Mouse (Mus musculus) hindbrain, embryonic 16.5 days (tissue): ENCODE measurements around the gene Uso1. TPM values are rescaled to one million over a fixed set of nuclear protein-coding genes. Genes with fewer than 3 reads are reported as not detected.

Experiments
- ATAC-seq: fragments of 200-750 bp; cut with Nextera tagmentation; 2 replicates; pipeline ENCODE4 v1.8.0; 2017; ENCODE audit warnings: moderate TSS enrichment, moderate library complexity
- H3K27ac ChIP-seq: fragments of 300-500 bp; sonication (generic); 2 replicates; pipeline ENCODE4 v1.5.1; 2014; ENCODE audit warnings: low read depth, mild to moderate bottlenecking, control low read depth, low read length, moderate library complexity
- H3K27me3 ChIP-seq: fragments of 300-500 bp; sonication (generic); replicated peaks from 2 replicates; pipeline ENCODE4 v1.6.1; 2014; ENCODE audit warnings: low read length; ENCODE audit not compliant: control insufficient read depth, insufficient read depth
- H3K36me3 ChIP-seq: fragments of 300-500 bp; sonication (generic); 2 replicates; pipeline ENCODE4 v1.6.1; 2014; ENCODE audit warnings: mild to moderate bottlenecking, low read length, moderate library complexity, mixed read lengths; ENCODE audit not compliant: control insufficient read depth, insufficient read depth
- H3K4me1 ChIP-seq: fragments of 300-500 bp; sonication (generic); 2 replicates; pipeline ENCODE4 v1.6.1; 2014; ENCODE audit warnings: low read depth, low read length; ENCODE audit not compliant: control insufficient read depth, insufficient read depth
- H3K4me2 ChIP-seq: fragments of 300-500 bp; sonication (generic); 2 replicates; pipeline ENCODE4 v1.6.1; 2014; ENCODE audit warnings: mild to moderate bottlenecking, low read length, control low read depth, moderate library complexity
- H3K4me3 ChIP-seq: fragments of 300-500 bp; sonication (generic); 2 replicates; pipeline ENCODE4 v1.5.1; 2014; ENCODE audit warnings: mild to moderate bottlenecking, low read length, control low read depth, moderate library complexity
- H3K9ac ChIP-seq: fragments of 300-500 bp; sonication (generic); 2 replicates; pipeline ENCODE4 v1.6.1; 2014; ENCODE audit warnings: low read depth, mild to moderate bottlenecking, control low read depth, low read length, moderate library complexity
- H3K9me3 ChIP-seq: fragments of 300-500 bp; sonication (generic); 2 replicates; pipeline ENCODE4 v1.6.1; 2014; ENCODE audit warnings: mild to moderate bottlenecking, low read length, moderate library complexity; ENCODE audit not compliant: control insufficient read depth
- WGBS: fragments of 180-500 bp; shearing (Covaris S2); extraction: QIAGEN DNeasy Blood & Tissue Kit; methylation state at CpG from one replicate; pipeline ENCODE4 v1.1.7; 2014; 5-methylcytosine and 5-hydroxymethylcytosine counted together
- polyA plus RNA-seq: library from polyadenylated mRNA; unstranded; fragments of >200 nt; fragmentation: Nextera tagmentation; extraction: Ambion mirVana; gene quantifications from 2 replicates; pipeline ENCODE4 v1.2.1, GENCODE M21; 2015

Gene Uso1
- polyA plus RNA-seq, 1 experiment from 2014 or later, result 35.7 TPM

GRCm38 (mm10) chr5:92219826-92220225, 82.1 kb downstream of the Uso1 start:
- no peaks in the 10 kb centered on the region for H3K9me3 ChIP-seq
- no peak overlapping the region for H3K4me3 ChIP-seq
- H3K27me3 ChIP-seq, result no peaks in the 10 kb centered on the region
- H3K4me2 ChIP-seq, result no peak overlapping the region
- H3K9ac ChIP-seq, result no peak overlapping the region
- peaks cover 4% of the 10 kb centered on the region for H3K4me1 ChIP-seq
- H3K36me3 ChIP-seq, result no peaks in the 10 kb centered on the region
- WGBS, result 68% methylated on average over 6 of the region's 6 CpGs
- no peak; the same call in 1 of the 2 replicates for ATAC-seq
- no peak overlapping the region for H3K27ac ChIP-seq

- WGBS, result 92% methylated on average over 8 of the region's 8 CpGs
- Histone ChIP-seq H3K27me3 (no peaks in the 10 kb centered on the region), H3K4me2 (no peak overlapping the region), H3K9ac (no peak overlapping the region), H3K4me1 (peaks cover 4% of the 10 kb centered on the region), H3K27ac (no peak overlapping the region), H3K36me3 (no peaks in the 10 kb centered on the region), H3K9me3 (no peaks in the 10 kb centered on the region), H3K4me3 (no peak overlapping the region)
- no peak for ATAC-seq
Observed at GRCm38 (mm10) chr5:92220287-92220902, 82.7 kb downstream of the Uso1 start.

- Histone ChIP-seq H3K4me1 (no peaks in the 10 kb centered on the region), H3K27me3 (no peaks in the 10 kb centered on the region), H3K36me3 (no peaks in the 10 kb centered on the region), H3K4me3 (no peak overlapping the region), H3K9me3 (no peaks in the 10 kb centered on the region), H3K9ac (no peak overlapping the region), H3K27ac (no peak overlapping the region), H3K4me2 (no peak overlapping the region)
- 83% methylated on average over 7 of the region's 7 CpGs for WGBS
- no peak for ATAC-seq
Observed at GRCm38 (mm10) chr5:92227782-92228181, 90.0 kb downstream of the Uso1 start.

DNA sequence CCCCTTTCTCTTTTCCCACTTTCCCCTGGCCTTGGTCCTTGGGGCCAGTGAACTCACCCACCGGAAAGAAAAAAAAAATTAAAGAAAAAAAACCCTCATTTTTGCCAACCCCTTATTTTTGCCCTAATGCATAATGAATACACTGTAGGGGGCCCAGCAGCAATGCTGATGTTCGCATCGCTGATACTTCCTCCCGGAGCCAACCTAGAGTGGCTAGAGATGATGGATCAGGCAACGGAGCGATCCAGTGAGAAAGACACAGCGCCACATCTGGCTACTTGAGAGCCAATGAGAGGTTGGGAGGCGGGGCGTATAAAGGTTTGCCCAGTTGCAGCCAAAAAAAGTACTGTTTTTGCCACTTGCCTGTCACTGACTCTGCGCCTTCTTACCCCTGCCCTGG, 91.0 kb downstream of the Uso1 start:
- WGBS, result 28% methylated on average over 10 of the region's 10 CpGs
- Histone ChIP-seq H3K27me3 (no peaks in the 10 kb centered on the region), H3K36me3 (no peaks in the 10 kb centered on the region), H3K4me3 (no peak overlapping the region), H3K27ac (no peak overlapping the region), H3K4me2 (peak overlapping the region; percentile 4; the same call in 1 of the 2 replicates), H3K9me3 (no peaks in the 10 kb centered on the region), H3K9ac (no peak overlapping the region), H3K4me1 (no peaks in the 10 kb centered on the region)
- ATAC-seq, result no peak

DNA sequence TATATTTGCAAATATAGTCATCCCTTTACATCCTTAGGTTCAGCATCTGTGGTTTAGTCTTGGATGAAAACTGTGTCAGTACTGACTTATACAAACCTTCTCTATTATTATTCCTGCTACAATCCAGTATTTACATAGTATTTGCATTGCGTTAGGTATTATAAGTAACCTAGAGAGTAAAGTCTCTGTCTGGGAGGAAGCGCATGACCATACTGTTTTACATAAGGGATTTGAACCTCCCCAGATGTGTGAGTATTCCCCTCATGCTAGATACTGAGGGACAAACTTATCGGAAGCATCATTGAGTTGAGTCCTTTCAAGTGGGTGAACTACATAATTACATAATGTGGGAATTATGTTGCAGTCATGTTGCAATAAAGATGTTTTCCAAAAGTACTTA, 91.8 kb downstream of the Uso1 start:
- H3K27me3 ChIP-seq, result no peaks in the 10 kb centered on the region
- H3K36me3 ChIP-seq, result no peaks in the 10 kb centered on the region
- H3K27ac ChIP-seq, result no peak overlapping the region
- no peak overlapping the region for H3K9ac ChIP-seq
- H3K4me3 ChIP-seq, result no peak overlapping the region
- no peaks in the 10 kb centered on the region for H3K9me3 ChIP-seq
- no peak overlapping the region for H3K4me2 ChIP-seq
- no peaks in the 10 kb centered on the region for H3K4me1 ChIP-seq
- ATAC-seq, result no peak
- 89% methylated on average over 3 of the region's 3 CpGs for WGBS

- Histone ChIP-seq H3K4me3 (no peak overlapping the region), H3K27me3 (no peaks in the 10 kb centered on the region), H3K4me1 (no peaks in the 10 kb centered on the region), H3K27ac (no peak overlapping the region), H3K4me2 (no peak overlapping the region), H3K9ac (no peak overlapping the region), H3K36me3 (no peaks in the 10 kb centered on the region), H3K9me3 (no peaks in the 10 kb centered on the region)
- 87% methylated on average over 11 of the region's 11 CpGs for WGBS
- ATAC-seq, result no peak
Observed at GRCm38 (mm10) chr5:92230306-92230705, 92.6 kb downstream of the Uso1 start.

- WGBS, result 80% methylated on average over 10 of the region's 10 CpGs
- ATAC-seq, result no peak
- H3K27ac ChIP-seq, result no peak overlapping the region
- no peak overlapping the region for H3K4me3 ChIP-seq
- H3K4me1 ChIP-seq, result no peaks in the 10 kb centered on the region
- no peak overlapping the region for H3K4me2 ChIP-seq
- H3K9ac ChIP-seq, result no peak overlapping the region
- H3K9me3 ChIP-seq, result no peaks in the 10 kb centered on the region
- H3K27me3 ChIP-seq, result no peaks in the 10 kb centered on the region
- H3K36me3 ChIP-seq, result no peaks in the 10 kb centered on the region
Observed at GRCm38 (mm10) chr5:92231836-92232235, 94.1 kb downstream of the Uso1 start.

GRCm38 (mm10) chr5:92233366-92233765, 95.6 kb downstream of the Uso1 start:
- no peaks in the 10 kb centered on the region for H3K36me3 ChIP-seq
- WGBS, result 89% methylated on average over 4 of the region's 4 CpGs
- H3K9ac ChIP-seq, result no peak overlapping the region
- H3K4me2 ChIP-seq, result no peak overlapping the region
- H3K4me3 ChIP-seq, result no peak overlapping the region
- H3K27me3 ChIP-seq, result no peaks in the 10 kb centered on the region
- no peaks in the 10 kb centered on the region for H3K9me3 ChIP-seq
- no peak overlapping the region for H3K27ac ChIP-seq
- no peak for ATAC-seq
- no peaks in the 10 kb centered on the region for H3K4me1 ChIP-seq

- Histone ChIP-seq H3K4me2 (no peak overlapping the region), H3K4me1 (no peaks in the 10 kb centered on the region)
- ATAC-seq, result no peak
Observed at GRCm38 (mm10) chr5:92234939-92235557, 97.3 kb downstream of the Uso1 start.

More at GRCm38 (mm10) chr5:92234939-92235557, 97.3 kb downstream of the Uso1 start:
- no peak overlapping the region for H3K9ac ChIP-seq
- H3K9me3 ChIP-seq, result no peaks in the 10 kb centered on the region
- H3K27ac ChIP-seq, result no peak overlapping the region
- H3K27me3 ChIP-seq, result no peaks in the 10 kb centered on the region
- WGBS, result 73% methylated on average over 5 of the region's 5 CpGs
- H3K36me3 ChIP-seq, result no peaks in the 10 kb centered on the region
- no peak overlapping the region for H3K4me3 ChIP-seq
